Mouse (Mus musculus): ENCODE results near the gene Birc6. TPM values are rescaled to one million over a fixed set of nuclear protein-coding genes. Genes with fewer than 3 reads are reported as not detected.

Gene Birc6
- polyA plus RNA-seq, 1 experiment from 2014 or later = 99.1 TPM

- H3K27ac ChIP-seq (replicated peaks) = no peak overlapping the region
- H3K36me3 ChIP-seq = no peaks in the 10 kb centered on the region
- peak overlapping the region; percentile 63; the same call in 1 of the 2 replicates for H3K4me3 ChIP-seq
- 62% methylated on average over 3 of the region's 3 CpGs for WGBS
- ATAC-seq (replicated peaks) = no peak
- peak overlapping the region; percentile 78; the same call in 1 of the 2 replicates for H3K4me2 ChIP-seq (replicated peaks)
- H3K9me3 ChIP-seq = no peaks in the 10 kb centered on the region
- peaks cover 10% of the 10 kb centered on the region for H3K4me1 ChIP-seq
- no peaks in the 10 kb centered on the region for H3K27me3 ChIP-seq
- H3K9ac ChIP-seq (replicated peaks) = no peak overlapping the region
Observed at GRCm38 (mm10) chr17:74716643-74717042, 188.5 kb downstream of the Birc6 start.

DNA sequence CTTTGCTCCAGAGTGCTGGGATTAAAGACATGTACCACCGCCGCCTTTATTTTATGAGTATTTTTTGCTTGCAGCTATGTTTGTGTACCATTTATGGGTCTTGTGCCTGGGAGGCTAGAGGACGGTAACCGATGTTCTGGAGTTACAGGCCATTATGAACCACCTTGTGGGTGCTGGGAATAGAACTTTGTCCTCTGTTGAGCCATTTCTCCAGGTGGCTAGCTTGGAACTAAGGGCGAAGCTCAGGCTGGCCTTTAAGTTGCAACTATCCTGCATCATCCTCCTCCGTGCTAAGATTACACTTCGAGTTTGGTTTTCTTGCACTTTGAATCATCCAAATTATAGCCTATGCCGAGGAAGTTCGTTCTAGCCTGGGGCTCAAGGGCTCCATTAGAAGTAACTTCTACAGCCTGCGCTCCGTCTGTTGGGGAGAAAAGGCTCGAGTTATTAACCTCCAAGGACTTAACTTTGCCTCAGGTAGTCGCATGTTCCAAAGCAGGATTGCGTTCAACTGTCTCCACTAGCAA is 189.1 kb downstream of the Birc6 start:
- Histone ChIP-seq H3K4me2 (replicated peaks) (peak overlapping the region; percentile 78), H3K9ac (replicated peaks) (peak overlapping the region; percentile 40), H3K36me3 (peaks cover 3% of the 10 kb centered on the region), H3K4me1 (peaks cover 10% of the 10 kb centered on the region), H3K27me3 (no peaks in the 10 kb centered on the region), H3K4me3 (peak overlapping the region; percentile 63), H3K9me3 (no peaks in the 10 kb centered on the region), H3K27ac (replicated peaks) (no peak overlapping the region)
- no peak; the same call in 1 of the 2 replicates for ATAC-seq (replicated peaks)
- WGBS = 12% methylated on average over 14 of the region's 14 CpGs

DNA sequence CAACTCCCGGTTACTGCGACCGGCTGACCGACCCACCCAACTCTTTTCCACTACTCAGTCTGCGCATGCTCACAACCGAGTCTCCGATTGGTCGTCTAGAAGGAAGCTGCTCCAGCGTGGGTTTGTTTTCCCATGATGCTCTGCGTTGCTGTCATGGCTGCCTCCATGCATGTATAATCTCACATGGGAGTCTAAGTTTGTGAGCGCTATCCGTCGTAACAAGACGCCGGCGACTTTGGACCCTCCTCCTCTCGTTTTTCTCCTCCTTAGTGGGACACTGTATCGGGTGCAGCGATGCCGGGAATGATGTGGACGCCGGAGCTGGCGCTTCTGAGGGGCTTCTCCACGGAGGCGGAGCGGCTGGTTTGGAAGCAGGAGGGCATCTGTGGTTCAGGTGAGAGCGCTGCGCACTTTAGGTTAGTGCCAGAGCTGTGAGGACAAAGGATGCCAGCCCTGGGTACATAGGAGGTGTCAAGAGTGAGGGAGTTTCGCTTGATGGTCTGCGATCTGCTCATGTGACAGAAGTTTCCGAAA is 189.6 kb downstream of the Birc6 start, which contains the start of gene Ttc27:
Gene Ttc27 (plus strand): TSS at position 115 of the 534 bp plus-strand sequence.
- Histone ChIP-seq H3K27ac (replicated peaks) (no peak within 1 kb of the TSS), H3K9ac (replicated peaks) (peak within 1 kb of the TSS; percentile 53), H3K4me2 (replicated peaks) (peak within 1 kb of the TSS; percentile 78), H3K27me3 (no peaks in the 10 kb centered on the region), H3K4me1 (peaks cover 10% of the 10 kb centered on the region), H3K36me3 (peaks cover 5% of the 10 kb centered on the region), H3K9me3 (no peaks in the 10 kb centered on the region), H3K4me3 (peak within 1 kb of the TSS; percentile 63)
- 1% methylated on average over 31 of the region's 31 CpGs for WGBS
- ATAC-seq (replicated peaks) = peak; percentile 92

DNA sequence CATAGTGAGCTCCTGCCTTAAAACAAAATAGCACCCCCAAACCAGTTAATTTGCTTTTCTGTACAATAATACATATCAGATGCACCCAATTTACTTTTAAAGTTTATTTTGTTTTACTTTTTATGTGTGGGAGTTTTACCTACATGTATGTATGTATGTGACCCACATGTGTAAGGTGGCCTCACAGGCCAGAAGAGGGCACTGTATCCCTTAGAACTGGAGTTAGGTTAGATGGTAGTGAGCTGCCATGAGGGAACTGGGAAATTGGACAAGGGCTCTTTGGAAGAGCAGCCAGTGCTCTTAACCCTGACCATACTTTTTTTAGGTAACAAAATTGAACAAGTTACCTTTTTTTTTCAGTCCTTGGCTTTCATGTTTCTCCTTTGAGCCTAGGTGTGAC is 204.8 kb downstream of the Birc6 start:
- ATAC-seq (replicated peaks) = no peak

GRCm38 (mm10) chr17:74735392-74735791 is 207.3 kb downstream of the Birc6 start:
- Histone ChIP-seq H3K9ac (replicated peaks) (no peak overlapping the region), H3K27ac (replicated peaks) (no peak overlapping the region), H3K4me3 (no peak overlapping the region), H3K4me2 (replicated peaks) (no peak overlapping the region), H3K36me3 (peaks cover 7% of the 10 kb centered on the region; the same call in 1 of the 2 replicates), H3K4me1 (no peaks in the 10 kb centered on the region), H3K27me3 (no peaks in the 10 kb centered on the region), H3K9me3 (no peaks in the 10 kb centered on the region)
- WGBS = 89% methylated on average over 11 of the region's 11 CpGs
- no peak for ATAC-seq (replicated peaks)

More for the DNA sequence above, 204.8 kb downstream of the Birc6 start:
- H3K4me1 ChIP-seq = no peaks in the 10 kb centered on the region
- H3K27ac ChIP-seq (replicated peaks) = no peak overlapping the region
- no peak overlapping the region for H3K4me2 ChIP-seq (replicated peaks)
- no peak overlapping the region for H3K9ac ChIP-seq (replicated peaks)
- H3K4me3 ChIP-seq = no peak overlapping the region
- H3K27me3 ChIP-seq = no peaks in the 10 kb centered on the region
- no peaks in the 10 kb centered on the region for H3K9me3 ChIP-seq
- peaks cover 8% of the 10 kb centered on the region; the same call in 1 of the 2 replicates for H3K36me3 ChIP-seq

DNA sequence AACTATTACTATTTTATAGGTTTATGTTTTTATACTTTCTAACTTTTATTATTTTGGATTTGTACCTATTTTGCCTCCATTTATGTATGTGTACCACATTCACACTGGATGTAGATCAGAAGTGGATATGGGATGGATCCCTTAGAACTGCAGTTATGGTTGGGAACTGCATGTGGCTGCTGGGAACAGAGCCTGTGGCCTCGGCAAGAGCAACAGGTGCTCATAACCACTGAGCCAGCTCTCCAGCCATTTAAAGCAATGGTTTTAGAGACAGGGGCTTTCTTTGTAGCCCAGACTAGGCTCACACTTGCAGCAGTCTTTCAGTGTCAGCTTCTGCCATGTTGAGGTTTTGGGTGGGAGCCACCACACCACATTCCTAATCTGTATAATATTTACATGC is 221.6 kb downstream of the Birc6 start:
- Histone ChIP-seq H3K27ac (replicated peaks) (no peak overlapping the region), H3K4me2 (replicated peaks) (no peak overlapping the region), H3K9ac (replicated peaks) (no peak overlapping the region), H3K36me3 (0 out of 2 replicates have a peak, but pooled peaks cover 3% of the 10 kb centered on the region), H3K9me3 (no peaks in the 10 kb centered on the region), H3K27me3 (no peaks in the 10 kb centered on the region), H3K4me3 (no peak overlapping the region), H3K4me1 (no peaks in the 10 kb centered on the region)
- no peak for ATAC-seq (replicated peaks)
- WGBS = 73% methylated on average over 1 of the region's 1 CpGs

DNA sequence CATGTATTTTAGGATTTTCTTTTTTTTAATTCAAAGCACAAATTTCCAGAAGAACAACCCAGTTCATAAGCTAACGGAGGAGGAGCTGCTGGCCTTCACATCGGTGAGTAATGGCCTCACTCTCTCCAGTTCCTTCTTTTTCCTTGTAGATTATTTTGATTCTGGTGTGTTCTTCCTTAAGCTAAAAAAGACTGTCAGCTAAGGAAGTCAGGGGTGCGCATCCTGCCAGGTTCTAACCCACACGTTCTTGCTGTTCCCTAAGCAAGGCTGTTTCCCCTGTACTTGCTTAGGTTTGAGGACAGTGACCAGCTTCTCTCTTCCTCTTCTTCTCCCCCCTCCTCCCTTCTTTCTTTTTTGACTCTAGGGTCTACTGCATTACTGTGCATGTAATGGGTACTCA is 222.9 kb downstream of the Birc6 start:
- ATAC-seq (replicated peaks) = no peak
- H3K27ac ChIP-seq (replicated peaks) = no peak overlapping the region
- WGBS = 92% methylated on average over 4 of the region's 4 CpGs
- H3K27me3 ChIP-seq = no peaks in the 10 kb centered on the region
- H3K36me3 ChIP-seq = 0 out of 2 replicates have a peak, but pooled peaks cover 3% of the 10 kb centered on the region
- H3K9me3 ChIP-seq = no peaks in the 10 kb centered on the region
- H3K9ac ChIP-seq (replicated peaks) = no peak overlapping the region
- H3K4me3 ChIP-seq = no peak overlapping the region
- no peaks in the 10 kb centered on the region for H3K4me1 ChIP-seq
- H3K4me2 ChIP-seq (replicated peaks) = no peak overlapping the region

Other genes with a start within 250 kb of the Birc6 start
- 63.9 and 66.1 TPM in 2 replicates for gene Memo1, start 232.8 kb upstream of the Birc6 start, polyA plus RNA-seq (2015; fragmentation: Nextera tagmentation; extraction: Ambion mirVana)
- 202 and 214 TPM in 2 replicates for gene Dpy30, start 204.4 kb upstream of the Birc6 start, polyA plus RNA-seq (2015; fragmentation: Nextera tagmentation; extraction: Ambion mirVana)
- 35.1 and 36.4 TPM in 2 replicates for gene Spast, start 189.3 kb upstream of the Birc6 start, polyA plus RNA-seq (2015; fragmentation: Nextera tagmentation; extraction: Ambion mirVana)
- 28.3 and 30.9 TPM in 2 replicates for gene Slc30a6, start 132.7 kb upstream of the Birc6 start, polyA plus RNA-seq (2015; fragmentation: Nextera tagmentation; extraction: Ambion mirVana)
- 0.22 and 0.26 TPM in 2 replicates for gene Nlrc4, start 69.2 kb upstream of the Birc6 start, polyA plus RNA-seq (2015; fragmentation: Nextera tagmentation; extraction: Ambion mirVana)
- gene Yipf4, start 38.8 kb upstream of the Birc6 start, polyA plus RNA-seq (2015; fragmentation: Nextera tagmentation; extraction: Ambion mirVana) = 55.8 and 65.0 TPM in 2 replicates
- 16.3 and 18.4 TPM in 2 replicates for gene Ttc27, start 189.4 kb downstream of the Birc6 start, polyA plus RNA-seq (2015; fragmentation: Nextera tagmentation; extraction: Ambion mirVana)

Data from forebrain, embryonic 15.5 days (tissue).